Mouse (Mus musculus) heart, embryonic 16.5 days (tissue): ENCODE data around the gene Esp3. TPM values are rescaled to one million over a fixed set of nuclear protein-coding genes. Genes with fewer than 3 reads are reported as not detected.
"Not testable (repeated sequence)": the region's sequence is repeated elsewhere in the genome, so short reads cannot be mapped to it uniquely, and the experiment has no call there.

Experiments used
- ATAC-seq: fragments of 200-750 bp; cut with Nextera tagmentation; replicated peaks from 2 replicates; pipeline ENCODE4 v1.8.0; 2017; ENCODE audit warnings: moderate number of reproducible peaks; ENCODE audit not compliant: insufficient read depth, low FRiP score; ENCODE audit errors: extremely low read depth
- H3K27ac ChIP-seq: fragments of 300-500 bp; sonication (generic); 2 replicates; pipeline ENCODE4 v1.5.1; 2014; ENCODE audit warnings: mild to moderate bottlenecking, low read length, control low read depth, moderate library complexity
- H3K27me3 ChIP-seq: fragments of 300-500 bp; sonication (generic); 2 replicates; pipeline ENCODE4 v1.6.1; 2014; ENCODE audit warnings: low read length, mixed read lengths; ENCODE audit not compliant: control insufficient read depth, insufficient read depth
- H3K36me3 ChIP-seq: fragments of 300-500 bp; sonication (generic); 2 replicates; pipeline ENCODE4 v1.6.1; 2014; ENCODE audit not compliant: control insufficient read depth, insufficient read depth
- H3K4me1 ChIP-seq: fragments of 300-500 bp; sonication (generic); 2 replicates; pipeline ENCODE4 v1.6.1; 2014; ENCODE audit warnings: low read length, mixed read lengths; ENCODE audit not compliant: control insufficient read depth, insufficient read depth
- H3K4me2 ChIP-seq: fragments of 300-500 bp; sonication (generic); 2 replicates; pipeline ENCODE4 v1.6.1; 2014; ENCODE audit warnings: low read depth, mild to moderate bottlenecking, control low read depth, low read length
- H3K4me3 ChIP-seq: fragments of 300-500 bp; sonication (generic); 2 replicates; pipeline ENCODE4 v1.5.1; 2014; ENCODE audit warnings: mild to moderate bottlenecking, control low read depth, low read length
- H3K9ac ChIP-seq: fragments of 300-500 bp; sonication (generic); 2 replicates; pipeline ENCODE4 v1.6.1; 2014; ENCODE audit warnings: low read length, control low read depth
- H3K9me3 ChIP-seq: fragments of 300-500 bp; sonication (generic); replicated peaks from 2 replicates; pipeline ENCODE4 v1.6.1; 2016; ENCODE audit warnings: low read length; ENCODE audit not compliant: control insufficient read depth
- WGBS: fragments of 180-500 bp; shearing (Covaris S2); extraction: QIAGEN DNeasy Blood & Tissue Kit; methylation state at CpG from one replicate; pipeline ENCODE4 v1.1.7; 2014; 5-methylcytosine and 5-hydroxymethylcytosine counted together
- polyA plus RNA-seq: library from polyadenylated mRNA; unstranded; fragments of >200 nt; fragmentation: Nextera tagmentation; extraction: Ambion mirVana; gene quantifications from 2 replicates; pipeline ENCODE4 v1.2.1, GENCODE M21; 2015

Esp3 gene
- polyA plus RNA-seq = not detected in 2 replicates

- not testable (repeated sequence) for H3K36me3 ChIP-seq, H3K9ac ChIP-seq, H3K4me2 ChIP-seq, H3K27ac ChIP-seq, H3K4me1 ChIP-seq, H3K4me3 ChIP-seq, ATAC-seq, H3K9me3 ChIP-seq, H3K27me3 ChIP-seq
- WGBS = 84% methylated on average over 1 of the region's 1 CpGs
These were observed at the start of gene Esp3 for GRCm38 (mm10) chr17:40631775-40632174. Esp3 (plus strand) TSS chr17:40632075.

- H3K9me3 ChIP-seq, H3K27ac ChIP-seq, H3K4me1 ChIP-seq, H3K27me3 ChIP-seq, H3K4me2 ChIP-seq, ATAC-seq, H3K4me3 ChIP-seq, H3K36me3 ChIP-seq, H3K9ac ChIP-seq: not testable (repeated sequence)
- WGBS = 40% methylated on average over 6 of the region's 6 CpGs
These were observed 48.0 kb upstream of the Esp3 start for GRCm38 (mm10) chr17:40583906-40584305.

GRCm38 (mm10) chr17:40591297-40591696 lies 40.6 kb upstream of the Esp3 start:
- Histone ChIP-seq H3K27ac (no peak overlapping the region), H3K9me3 (no peaks in the 10 kb centered on the region), H3K4me3 (no peak overlapping the region), H3K27me3 (no peaks in the 10 kb centered on the region), H3K36me3 (no peaks in the 10 kb centered on the region), H3K9ac (no peak overlapping the region), H3K4me2 (no peak overlapping the region), H3K4me1 (no peaks in the 10 kb centered on the region)
- ATAC-seq = no peak

DNA sequence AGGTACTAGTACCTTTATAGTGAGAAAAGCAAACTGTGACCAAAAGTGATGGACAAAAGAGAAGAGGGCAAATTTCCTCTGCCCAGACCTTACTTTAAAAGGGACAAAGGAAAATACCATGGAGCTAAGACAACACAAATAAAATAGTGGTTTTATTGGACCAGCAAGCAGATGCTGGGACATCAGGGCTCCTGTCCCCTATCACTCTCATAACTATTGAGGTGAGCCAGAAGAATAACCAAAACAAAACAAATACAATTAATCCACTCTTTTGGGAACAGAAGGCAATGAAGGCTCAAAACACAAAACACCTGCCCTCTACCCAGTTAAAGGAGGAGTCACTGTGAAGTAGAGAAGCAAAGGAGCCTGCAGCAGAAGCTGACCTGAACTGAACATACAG lies 33.6 kb upstream of the Esp3 start, which contains the start of gene Esp4:
Esp4 (plus strand) TSS at position 301 of the 400 bp plus-strand sequence.
- H3K4me2 ChIP-seq = no peak within 1 kb of the TSS
- no peaks in the 10 kb centered on the region for H3K4me1 ChIP-seq
- no peak within 1 kb of the TSS for H3K9ac ChIP-seq
- no peaks in the 10 kb centered on the region for H3K27me3 ChIP-seq
- no peak for ATAC-seq
- H3K27ac ChIP-seq = no peak within 1 kb of the TSS
- H3K36me3 ChIP-seq = no peaks in the 10 kb centered on the region
- H3K9me3 ChIP-seq = no peaks in the 10 kb centered on the region
- H3K4me3 ChIP-seq = no peak within 1 kb of the TSS

- not testable (repeated sequence) for H3K36me3 ChIP-seq, ATAC-seq, H3K4me1 ChIP-seq, H3K4me2 ChIP-seq, H3K4me3 ChIP-seq, H3K27ac ChIP-seq, H3K9me3 ChIP-seq, H3K27me3 ChIP-seq, H3K9ac ChIP-seq
- 62% methylated on average over 9 of the region's 9 CpGs for WGBS
These were observed 30.3 kb downstream of the Esp3 start for GRCm38 (mm10) chr17:40662118-40662679.

DNA sequence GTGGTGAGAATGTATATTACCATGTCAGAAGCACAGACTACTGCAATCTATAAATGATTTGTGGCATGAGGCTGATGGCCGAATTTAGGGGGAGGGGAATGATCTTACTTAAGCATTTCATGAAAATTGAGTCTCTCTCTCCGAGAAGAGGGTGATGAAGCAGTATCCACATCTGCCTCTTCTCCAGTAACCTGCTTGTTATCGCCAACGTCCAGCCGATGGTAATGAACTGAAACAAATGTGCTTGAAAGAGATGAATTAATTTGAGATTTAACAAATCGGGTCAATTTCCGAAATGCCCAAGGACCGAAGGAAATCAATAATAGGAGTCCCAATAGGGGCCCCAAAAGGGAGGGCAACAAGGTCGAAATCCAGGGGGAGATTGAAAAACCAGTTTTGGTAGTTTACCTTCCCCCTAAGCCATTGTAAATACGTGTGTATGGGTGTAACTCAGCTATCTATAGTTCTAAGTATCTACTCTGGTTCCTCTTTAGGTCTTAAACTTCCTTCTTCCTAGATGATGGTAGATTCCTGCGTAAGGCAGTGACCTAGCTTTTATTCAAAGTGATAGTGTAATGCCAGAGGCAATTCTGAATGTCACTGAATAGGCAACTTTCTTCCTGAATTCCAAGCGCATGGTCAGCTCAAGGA lies 31.4 kb downstream of the Esp3 start:
- WGBS = 77% methylated on average over 12 of the region's 12 CpGs
- not testable (repeated sequence) for H3K4me3 ChIP-seq, H3K9me3 ChIP-seq, H3K4me2 ChIP-seq, H3K27ac ChIP-seq, H3K36me3 ChIP-seq, H3K4me1 ChIP-seq, ATAC-seq, H3K27me3 ChIP-seq, H3K9ac ChIP-seq

Other genes with a start within 250 kb of the Esp3 start
- gene Esp8, start 112.1 kb upstream of the Esp3 start, polyA plus RNA-seq = not detected in 2 replicates
- gene Esp6, start 70.6 kb upstream of the Esp3 start, polyA plus RNA-seq = not detected in 2 replicates
- not detected in 2 replicates for gene Esp4, start 33.5 kb upstream of the Esp3 start, polyA plus RNA-seq
- not detected in 2 replicates for gene Esp1, start 95.0 kb downstream of the Esp3 start, polyA plus RNA-seq
- gene Crisp2, start 174.9 kb downstream of the Esp3 start, polyA plus RNA-seq = not detected in 2 replicates
- 0.64 and 0.74 TPM in 2 replicates for gene Rhag, start 179.1 kb downstream of the Esp3 start, polyA plus RNA-seq
- 1.3 and 1.8 TPM in 2 replicates for gene 9130008F23Rik, start 248.5 kb downstream of the Esp3 start, polyA plus RNA-seq